Mouse (Mus musculus) testis, adult 2 months (tissue): ENCODE results near the gene Kdm7a.

Experiments
- CTCF ChIP-seq: fragments of 200-500 bp; IDR thresholded peaks from 2 replicates; pipeline ENCODE4 v1.5.1; 2012; ENCODE audit warnings: low read depth, mild to moderate bottlenecking, inconsistent platforms, low read length, moderate library complexity; ENCODE audit not compliant: control insufficient read depth, insufficient read depth, insufficient replicate concordance
- POLR2A ChIP-seq: fragments of 200-500 bp; IDR thresholded peaks from 2 replicates; pipeline ENCODE4 v1.6.1; 2012; ENCODE audit warnings: low read depth, mild to moderate bottlenecking, inconsistent platforms, low read length, moderate library complexity; ENCODE audit not compliant: control insufficient read depth

DNA sequence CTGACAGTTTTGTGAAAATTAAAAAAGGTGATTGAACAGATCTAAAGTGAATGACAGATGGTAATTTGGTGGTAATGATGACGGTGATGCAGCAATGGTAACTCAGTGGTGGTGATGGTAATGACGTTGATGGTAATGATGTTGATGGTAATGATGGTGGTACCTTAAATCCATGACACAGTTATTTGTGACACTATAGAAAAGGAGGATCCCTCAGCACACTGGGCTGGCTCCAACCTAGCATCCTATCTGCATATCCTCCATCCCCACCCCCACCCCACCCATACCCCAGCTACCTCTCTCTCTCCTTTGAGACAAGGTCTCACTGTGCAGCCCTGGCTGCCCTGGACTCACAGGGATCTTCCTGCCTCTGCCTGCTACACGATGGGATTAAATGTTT is 34.4 kb upstream of the Kdm7a start:
- TF ChIP-seq POLR2A (no peak), CTCF (no peak)
